Mouse (Mus musculus): ENCODE measurements at regions not wholly inside any gene's neighbourhood (a gene's known extent, or its start where the extent isn't known, plus 50 kb on each side); places are given as distances from the start of the nearest gene placed in this dataset.
A peak's percentile ranks its signal among the peaks of the same experiment; 100 is the strongest.

GRCm38 (mm10) chr5:79494590-79494989 lies 1525.3 kb upstream of the Adgrl3 start:
- DNase-seq (ENCODE audit: low spot score) = peak; percentile 5

Measured in embryo, embryonic 10.5 days (tissue).